Mouse (Mus musculus): Measurements from ENCODE around the gene Mettl16. TPM values are rescaled to one million over a fixed set of nuclear protein-coding genes. Genes with fewer than 3 reads are reported as not detected.
A peak's percentile ranks its signal among the peaks of the same experiment; 100 is the strongest.

Gene Mettl16
- total and polyA plus RNA-seq, 2 experiments from 2014 or later: 10.6 to 26.6 TPM

- no peaks in the 10 kb centered on the region for H3K36me3 ChIP-seq (ENCODE audit: insufficient read depth, low read length)
- ATAC-seq (no peak), DNase-seq (ENCODE audit: low spot score) (no peak)
- peaks cover 22% of the 10 kb centered on the region for H3K4me1 ChIP-seq (ENCODE audit: insufficient read depth, low read length)
- 0 out of 2 replicates have a peak overlapping the region, but pooled peaks have one; percentile 4 for H3K27ac ChIP-seq
- no peak for TF ChIP-seq CTCF (IDR thresholded peaks at IDR 0.05; ENCODE audit: low read depth)
- H3K4me2 ChIP-seq (ENCODE audit: low read depth, low read length): peak overlapping the region; percentile 62
- H3K9me3 ChIP-seq (ENCODE audit: low read length): no peaks in the 10 kb centered on the region
- H3K4me3 ChIP-seq (ENCODE audit: low read length): peak overlapping the region; percentile 95; the same call in 1 of the 2 replicates
- H3K9ac ChIP-seq (replicated peaks; ENCODE audit: low read length): peak overlapping the region; percentile 97
- no peaks in the 10 kb centered on the region for H3K27me3 ChIP-seq (ENCODE audit: insufficient read depth, low read length)
- 76% methylated on average over 8 of the region's 8 CpGs for WGBS
These were observed 63.1 kb downstream of the Mettl16 start for GRCm38 (mm10) chr11:74833536-74834358.

GRCm38 (mm10) chr11:74834359-74834638, 63.7 kb downstream of the Mettl16 start:
- WGBS: 57% methylated on average over 1 of the region's 1 CpGs
- no peaks in the 10 kb centered on the region for H3K27me3 ChIP-seq (ENCODE audit: insufficient read depth, low read length)
- no peak for ATAC-seq
- H3K36me3 ChIP-seq (ENCODE audit: insufficient read depth, low read length): no peaks in the 10 kb centered on the region
- no peaks in the 10 kb centered on the region for H3K9me3 ChIP-seq (ENCODE audit: low read length)
- no peak overlapping the region for H3K4me3 ChIP-seq (ENCODE audit: low read length)
- peaks cover 20% of the 10 kb centered on the region for H3K4me1 ChIP-seq (ENCODE audit: insufficient read depth, low read length)
- no peak for TF ChIP-seq CTCF (IDR thresholded peaks at IDR 0.05; ENCODE audit: low read depth)
- no peak for DNase-seq (ENCODE audit: low spot score)
- no peak overlapping the region for H3K4me2 ChIP-seq (ENCODE audit: low read depth, low read length)
- H3K9ac ChIP-seq (replicated peaks; ENCODE audit: low read length): no peak overlapping the region; the same call in 1 of the 2 replicates
- 0 out of 2 replicates have a peak overlapping the region, but pooled peaks have one; percentile 4 for H3K27ac ChIP-seq

DNA sequence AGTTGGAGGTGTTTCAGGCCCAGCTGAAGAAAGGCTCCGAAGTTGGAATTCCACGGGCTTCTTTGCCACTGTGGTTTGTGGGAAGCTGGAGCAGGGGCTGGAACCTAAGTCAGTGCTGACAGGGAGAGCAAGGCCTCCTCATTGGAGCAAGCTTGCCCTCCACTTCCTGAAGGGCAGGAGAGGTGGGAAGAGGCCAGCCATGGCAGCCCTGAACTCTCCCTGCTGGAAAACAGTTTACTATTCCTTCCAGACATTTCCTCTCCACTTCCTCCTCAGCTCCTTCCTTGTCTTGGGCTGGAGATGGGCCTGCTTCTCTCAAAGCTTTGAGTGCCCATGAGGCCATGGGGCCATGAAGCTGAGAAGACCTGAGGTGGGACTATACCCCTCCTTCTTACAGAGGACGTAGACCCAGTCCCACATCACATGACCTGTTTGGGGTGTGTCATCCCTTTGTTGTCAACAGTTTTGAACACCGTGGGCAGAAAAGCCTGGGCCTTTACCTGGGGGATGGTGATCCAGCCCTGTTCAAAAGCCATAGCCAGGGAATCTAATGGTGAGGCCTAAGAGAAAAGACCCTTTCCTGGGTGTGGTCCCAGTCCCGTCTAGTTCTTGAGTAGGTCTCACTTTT, 64.1 kb downstream of the Mettl16 start:
- ATAC-seq: no peak
- Histone ChIP-seq H3K4me3 (ENCODE audit: low read length) (no peak overlapping the region), H3K27ac (no peak overlapping the region), H3K36me3 (ENCODE audit: insufficient read depth, low read length) (no peaks in the 10 kb centered on the region), H3K27me3 (ENCODE audit: insufficient read depth, low read length) (no peaks in the 10 kb centered on the region), H3K4me1 (ENCODE audit: insufficient read depth, low read length) (peaks cover 16% of the 10 kb centered on the region), H3K4me2 (ENCODE audit: low read depth, low read length) (no peak overlapping the region), H3K9me3 (ENCODE audit: low read length) (no peaks in the 10 kb centered on the region), H3K9ac (replicated peaks; ENCODE audit: low read length) (no peak overlapping the region)
- WGBS: 52% methylated on average over 5 of the region's 5 CpGs
- TF ChIP-seq CTCF (IDR thresholded peaks at IDR 0.05; ENCODE audit: low read depth): no peak
- no peak for DNase-seq (ENCODE audit: low spot score)

- no peak overlapping the region for H3K4me3 ChIP-seq (ENCODE audit: low read length)
- no peak overlapping the region for H3K4me2 ChIP-seq (ENCODE audit: low read depth, low read length)
- TF ChIP-seq CTCF (IDR thresholded peaks at IDR 0.05; ENCODE audit: low read depth): 0 out of 2 replicates have a peak, but pooled peaks have one; percentile 2
- H3K9ac ChIP-seq (replicated peaks; ENCODE audit: low read length): no peak overlapping the region
- DNase-seq (ENCODE audit: low spot score) (no peak), ATAC-seq (no peak)
- no peak overlapping the region for H3K27ac ChIP-seq
- H3K27me3 ChIP-seq (ENCODE audit: insufficient read depth, low read length): no peaks in the 10 kb centered on the region
- 60% methylated on average over 6 of the region's 6 CpGs for WGBS
- H3K9me3 ChIP-seq (ENCODE audit: low read length): no peaks in the 10 kb centered on the region
- H3K36me3 ChIP-seq (ENCODE audit: insufficient read depth, low read length): no peaks in the 10 kb centered on the region; the same call in 1 of the 2 replicates
- H3K4me1 ChIP-seq (ENCODE audit: insufficient read depth, low read length): peaks cover 16% of the 10 kb centered on the region
These were observed 65.1 kb downstream of the Mettl16 start for GRCm38 (mm10) chr11:74835593-74836224.

DNA sequence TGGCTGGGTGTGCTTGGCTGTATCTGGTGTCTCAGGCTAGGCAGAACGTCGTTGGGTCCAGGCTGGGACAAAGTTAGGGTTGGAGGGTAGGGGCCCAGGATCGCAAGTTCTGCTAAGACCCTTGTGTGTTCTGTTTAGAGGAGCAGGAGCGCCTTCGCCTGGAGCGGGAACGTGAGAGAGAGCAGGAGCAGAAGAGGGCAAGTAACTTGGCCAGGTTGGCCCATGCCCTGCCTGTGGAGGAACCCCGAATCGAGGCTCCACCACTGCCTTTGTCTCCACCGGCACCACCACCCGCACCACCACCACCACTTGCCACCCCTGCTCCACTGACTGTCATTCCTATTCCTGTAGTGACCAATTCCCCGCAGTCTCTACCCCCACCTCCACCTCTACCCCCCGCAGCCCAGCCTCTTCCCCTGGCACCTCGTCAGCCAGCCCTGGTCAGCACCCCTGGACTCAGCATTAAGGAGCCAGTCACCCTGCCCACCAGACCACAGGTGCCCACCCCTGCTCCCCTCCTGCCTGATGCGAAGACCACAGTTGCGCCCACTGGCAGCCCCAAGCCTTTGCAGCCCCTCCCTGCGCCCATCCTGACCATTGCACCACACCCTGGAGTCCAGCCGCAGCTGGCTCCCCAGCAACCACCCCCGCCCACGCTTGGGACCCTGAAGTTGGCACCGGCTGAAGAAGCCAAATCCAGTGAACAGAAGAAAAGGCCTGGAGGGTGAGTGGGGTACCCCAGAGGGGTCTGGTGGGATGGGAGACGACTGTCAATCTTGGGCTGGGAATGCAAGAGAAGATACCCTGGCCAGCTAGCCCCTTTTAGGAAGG, 65.8 kb downstream of the Mettl16 start:
- H3K9me3 ChIP-seq (ENCODE audit: low read length): no peaks in the 10 kb centered on the region
- 86% methylated on average over 22 of the region's 22 CpGs for WGBS
- no peak for TF ChIP-seq CTCF (IDR thresholded peaks at IDR 0.05; ENCODE audit: low read depth)
- no peak overlapping the region for H3K4me2 ChIP-seq (ENCODE audit: low read depth, low read length)
- no peak overlapping the region for H3K9ac ChIP-seq (replicated peaks; ENCODE audit: low read length)
- ATAC-seq: no peak
- DNase-seq (ENCODE audit: low spot score): no peak
- H3K4me3 ChIP-seq (ENCODE audit: low read length): no peak overlapping the region
- no peaks in the 10 kb centered on the region for H3K27me3 ChIP-seq (ENCODE audit: insufficient read depth, low read length)
- no peak overlapping the region for H3K27ac ChIP-seq
- peaks cover 16% of the 10 kb centered on the region for H3K4me1 ChIP-seq (ENCODE audit: insufficient read depth, low read length)
- no peaks in the 10 kb centered on the region; the same call in 1 of the 2 replicates for H3K36me3 ChIP-seq (ENCODE audit: insufficient read depth, low read length)

DNA sequence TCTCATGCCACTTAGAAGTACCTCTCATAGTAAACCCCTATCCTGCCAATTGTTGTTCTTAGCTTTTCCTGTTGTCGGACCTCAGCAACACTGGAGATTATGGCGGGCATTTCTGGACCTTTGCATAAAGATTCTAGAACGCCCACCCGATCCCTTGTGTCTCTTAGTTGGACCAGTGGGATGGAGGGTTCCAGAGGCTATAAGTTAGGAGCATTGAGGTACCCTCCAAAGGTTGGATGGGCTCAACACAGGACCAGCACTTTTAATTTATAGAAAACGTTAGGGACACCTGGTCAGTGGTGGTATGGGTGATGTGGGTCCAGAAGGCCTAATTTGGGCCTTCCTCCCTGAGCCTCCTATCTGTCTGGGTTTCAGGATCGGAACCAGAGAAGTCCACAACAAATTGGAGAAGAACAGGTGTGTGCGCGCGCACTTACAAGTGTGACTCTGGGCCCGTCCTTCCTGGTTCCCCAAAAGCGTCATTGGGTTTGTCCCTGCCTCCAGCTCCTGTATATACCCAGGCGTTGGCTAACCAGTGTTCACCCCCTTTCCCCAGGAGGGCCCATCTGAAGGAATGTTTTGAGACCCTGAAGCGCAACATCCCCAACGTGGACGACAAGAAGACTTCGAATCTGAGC, 66.5 kb downstream of the Mettl16 start:
- no peaks in the 10 kb centered on the region; the same call in 1 of the 2 replicates for H3K36me3 ChIP-seq (ENCODE audit: insufficient read depth, low read length)
- ATAC-seq (no peak), DNase-seq (ENCODE audit: low spot score) (no peak)
- H3K9me3 ChIP-seq (ENCODE audit: low read length): no peaks in the 10 kb centered on the region
- peak overlapping the region; percentile 46 for H3K4me3 ChIP-seq (ENCODE audit: low read length)
- 53% methylated on average over 16 of the region's 16 CpGs for WGBS
- peak overlapping the region; percentile 60 for H3K4me2 ChIP-seq (ENCODE audit: low read depth, low read length)
- peak overlapping the region; percentile 50; the same call in 1 of the 2 replicates for H3K9ac ChIP-seq (replicated peaks; ENCODE audit: low read length)
- H3K27ac ChIP-seq: peak overlapping the region; percentile 83; the same call in 1 of the 2 replicates
- TF ChIP-seq CTCF (IDR thresholded peaks at IDR 0.05; ENCODE audit: low read depth): no peak
- H3K4me1 ChIP-seq (ENCODE audit: insufficient read depth, low read length): peaks cover 16% of the 10 kb centered on the region
- H3K27me3 ChIP-seq (ENCODE audit: insufficient read depth, low read length): no peaks in the 10 kb centered on the region
